Mouse (Mus musculus): Measurements from ENCODE around the gene Trp53bp2. TPM values are rescaled to one million over a fixed set of nuclear protein-coding genes. Genes with fewer than 3 reads are reported as not detected.

The Trp53bp2 gene
- total and polyA plus RNA-seq, 3 experiments, result 2.6 to 15.1 TPM; not detected in 1

GRCm38 (mm10) chr1:182489803-182490452 is 81.0 kb downstream of the Trp53bp2 start (continued):
- TF ChIP-seq UBTF (IDR thresholded peaks at IDR 0.05; ENCODE audit: borderline replicate concordance, insufficient read depth, low read depth, low read length), result no peak
- TF ChIP-seq MAFK (IDR thresholded peaks at IDR 0.05; ENCODE audit: borderline replicate concordance, low read depth, low read length), result no peak
- peak; percentile 88 for TF ChIP-seq ZC3H11A (IDR thresholded peaks at IDR 0.05; ENCODE audit: low read depth, low read length)
- no peak for TF ChIP-seq GABPA (IDR thresholded peaks at IDR 0.05; ENCODE audit: low read depth, low read length)

GRCm38 (mm10) chr1:182490568-182490967 is 81.6 kb downstream of the Trp53bp2 start:
- Histone ChIP-seq H3K4me3 (ENCODE audit: control insufficient read depth in 1 of 2, insufficient read depth in 1 of 2, low read depth in 2 of 2, low read length in 2 of 2) (no peak overlapping the region), H3K27ac (ENCODE audit: control insufficient read depth, low read depth, low read length) (no peak overlapping the region), H3K9ac (ENCODE audit: control insufficient read depth, low read depth, low read length, poor library complexity, severe bottlenecking) (no peak overlapping the region), H3K9me3 (replicated peaks; ENCODE audit: insufficient read depth, low read length) (no peaks in the 10 kb centered on the region), H3K4me1 (ENCODE audit: control insufficient read depth in 1 of 2, insufficient read depth in 2 of 2, low read length in 2 of 2) (peaks cover 0 to 5% of the 10 kb centered on the region in 2 experiments; a peak in 2 of 4 replicates), H3K36me3 (ENCODE audit: control insufficient read depth in 1 of 2, insufficient read depth in 2 of 2, low read length in 2 of 2) (peaks cover 0 to 7% of the 10 kb centered on the region in 2 experiments; a peak in 2 of 4 replicates), H3K27me3 (ENCODE audit: control insufficient read depth in 1 of 2, insufficient read depth in 2 of 2, low read length in 2 of 2) (no peaks in the 10 kb centered on the region), H3K79me2 (ENCODE audit: control insufficient read depth, insufficient read depth, low read length, poor library complexity) (no peaks in the 10 kb centered on the region)
- TF ChIP-seq POLR2A (IDR thresholded peaks at IDR 0.05; ENCODE audit: control insufficient read depth in 1 of 2, insufficient read depth in 1 of 2, low read depth in 1 of 2, low read length in 2 of 2, poor library complexity in 1 of 2) (no peak), CTCF (IDR thresholded peaks at IDR 0.05 in 2 of 3, conservative IDR thresholded peaks at IDR 0.05 in 1 of 3; ENCODE audit: control insufficient read depth in 1 of 3, insufficient read depth in 1 of 3, low read depth in 2 of 3, low read length in 3 of 3, poor library complexity in 1 of 3, severe bottlenecking in 1 of 3) (peak; percentile 16 to 54 (median 48); a peak in 4 of 6 replicates), ZKSCAN1 (IDR thresholded peaks at IDR 0.05; ENCODE audit: low read depth, low read length) (no peak), MAZ (IDR thresholded peaks at IDR 0.05; ENCODE audit: low read depth, low read length) (no peak)
- peak; percentile 51 for DNase-seq (ENCODE audit: low read depth, low spot score)

- H3K4me3 ChIP-seq (ENCODE audit: control insufficient read depth in 1 of 2, insufficient read depth in 1 of 2, low read depth in 2 of 2, low read length in 2 of 2), result no peak overlapping the region
- no peaks in the 10 kb centered on the region for H3K9me3 ChIP-seq (replicated peaks; ENCODE audit: insufficient read depth, low read length)
- no peak for DNase-seq (ENCODE audit: low read depth, low spot score)
- no peak overlapping the region for H3K27ac ChIP-seq (ENCODE audit: control insufficient read depth, low read depth, low read length)
- H3K9ac ChIP-seq (ENCODE audit: control insufficient read depth, low read depth, low read length, poor library complexity, severe bottlenecking), result no peak overlapping the region
- no peaks in the 10 kb centered on the region for H3K79me2 ChIP-seq (ENCODE audit: control insufficient read depth, insufficient read depth, low read length, poor library complexity)
- no peaks in the 10 kb centered on the region for H3K27me3 ChIP-seq (ENCODE audit: control insufficient read depth in 1 of 2, insufficient read depth in 2 of 2, low read length in 2 of 2)
- TF ChIP-seq MEF2A (IDR thresholded peaks at IDR 0.05; ENCODE audit: extremely low read depth, insufficient replicate concordance, low read depth, low read length, poor library complexity, severe bottlenecking), result no peak
- TF ChIP-seq HCFC1 (IDR thresholded peaks at IDR 0.05; ENCODE audit: low read depth, low read length), result no peak
- no peak for TF ChIP-seq EP300 (IDR thresholded peaks at IDR 0.05; ENCODE audit: low read depth in 1 of 2, low read length in 2 of 2)
- no peak for TF ChIP-seq TCF12 (IDR thresholded peaks at IDR 0.05; ENCODE audit: low read depth, low read length)
- TF ChIP-seq NRF1 (IDR thresholded peaks at IDR 0.05; ENCODE audit: insufficient read depth, low read depth, low read length, poor library complexity, severe bottlenecking), result no peak
- peaks cover 0 to 7% of the 10 kb centered on the region in 2 experiments; a peak in 2 of 4 replicates for H3K36me3 ChIP-seq (ENCODE audit: control insufficient read depth in 1 of 2, insufficient read depth in 2 of 2, low read length in 2 of 2)
- H3K4me1 ChIP-seq (ENCODE audit: control insufficient read depth in 1 of 2, insufficient read depth in 2 of 2, low read length in 2 of 2), result peaks cover 0 to 5% of the 10 kb centered on the region in 2 experiments; a peak in 2 of 4 replicates
Observed at GRCm38 (mm10) chr1:182491839-182492238, 82.9 kb downstream of the Trp53bp2 start.
